Mouse (Mus musculus) bone marrow macrophage, adult 2 months (primary cell): ENCODE measurements at regions not wholly inside any gene's neighbourhood (a gene's known extent, or its start where the extent isn't known, plus 50 kb on each side); places are given as distances from the start of the nearest gene placed in this dataset.

ENCODE experiments used
- CTCF ChIP-seq: IDR thresholded peaks from 2 replicates; pipeline ENCODE4 v1.5.1; 2012; ENCODE audit warnings: low read depth, mild to moderate bottlenecking, low read length, moderate library complexity
- POLR2A ChIP-seq: IDR thresholded peaks from 2 replicates; pipeline ENCODE4 v1.6.1; 2012; ENCODE audit warnings: mild to moderate bottlenecking, low read depth, low read length, borderline replicate concordance

- TF ChIP-seq CTCF (no peak), POLR2A (no peak)
Observed at GRCm38 (mm10) chr8:8485252-8485651, 175.8 kb downstream of the Efnb2 start.
